Mouse (Mus musculus) mesoderm, embryonic 11.5 days (tissue): ENCODE data around the gene Lrrfip2.

Experiments
- DNase-seq: peaks from one replicate; pipeline ENCODE4 v3.0.0-alpha.2; 2012; ENCODE audit warnings: low read depth, low spot score

The Lrrfip2 gene

DNA sequence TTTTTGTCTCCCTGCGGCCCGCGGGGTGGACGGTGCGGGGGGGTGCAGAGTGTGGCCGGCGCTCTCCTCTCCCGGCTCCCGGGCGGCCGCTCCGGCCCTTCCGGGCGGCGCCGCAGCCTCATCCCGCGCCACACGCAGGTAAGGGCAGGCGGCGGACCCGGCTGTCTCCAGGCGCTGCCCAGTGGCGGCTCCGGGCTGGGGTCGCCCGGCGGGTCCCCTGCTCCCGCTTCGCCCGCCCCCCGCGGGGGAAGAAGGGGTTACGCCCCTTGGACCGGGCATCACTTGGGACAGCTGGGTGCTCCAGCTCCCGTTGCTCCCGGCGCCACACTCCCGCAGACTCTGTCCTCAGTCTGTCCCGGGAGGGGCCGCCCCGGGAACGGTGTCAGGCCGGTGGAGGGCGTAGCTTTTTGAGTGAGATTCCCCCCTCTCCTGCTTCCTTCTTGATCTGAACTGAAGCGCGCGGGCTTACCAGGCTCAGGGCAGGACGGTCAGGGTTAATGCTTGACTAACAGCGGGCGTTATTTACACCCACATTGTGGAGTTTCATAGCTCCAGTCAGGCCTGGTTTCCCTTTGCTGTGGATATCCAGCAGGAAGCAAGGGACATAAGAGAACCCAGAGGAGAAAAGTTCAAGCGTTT, 979 bp downstream of the Lrrfip2 start:
- peak; percentile 41 for DNase-seq

- peak; percentile 25 for DNase-seq
Observed at GRCm38 (mm10) chr9:111118891-111119441, 1.6 kb downstream of the Lrrfip2 start.

GRCm38 (mm10) chr9:111122446-111122845, 5.1 kb downstream of the Lrrfip2 start:
- DNase-seq = no peak

DNA sequence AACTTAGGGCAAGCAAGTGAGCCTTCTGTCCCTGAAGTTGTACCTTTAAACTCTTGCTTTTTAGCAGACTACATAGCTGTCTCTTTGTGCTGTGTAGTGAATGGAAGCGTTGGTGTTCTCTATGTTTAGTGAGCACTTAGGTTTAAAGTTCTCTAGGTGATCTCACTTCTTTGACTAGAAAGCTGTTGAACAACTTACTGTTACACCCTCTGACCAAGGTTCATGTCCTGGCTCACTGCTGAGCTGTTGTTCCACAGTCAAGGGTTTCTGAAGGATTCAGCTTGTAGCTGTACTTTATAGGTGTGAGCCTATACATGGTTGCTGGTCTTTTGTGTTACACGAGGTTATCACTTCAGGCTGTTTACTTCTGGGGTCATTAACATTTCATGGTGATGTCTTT, 5.9 kb downstream of the Lrrfip2 start:
- no peak for DNase-seq

- DNase-seq = no peak
Observed at GRCm38 (mm10) chr9:111124440-111124839, 7.0 kb downstream of the Lrrfip2 start.

- DNase-seq = no peak
Observed at GRCm38 (mm10) chr9:111126735-111127134, 9.3 kb downstream of the Lrrfip2 start.

- DNase-seq = no peak
Observed at GRCm38 (mm10) chr9:111127749-111128148, 10.4 kb downstream of the Lrrfip2 start.

DNA sequence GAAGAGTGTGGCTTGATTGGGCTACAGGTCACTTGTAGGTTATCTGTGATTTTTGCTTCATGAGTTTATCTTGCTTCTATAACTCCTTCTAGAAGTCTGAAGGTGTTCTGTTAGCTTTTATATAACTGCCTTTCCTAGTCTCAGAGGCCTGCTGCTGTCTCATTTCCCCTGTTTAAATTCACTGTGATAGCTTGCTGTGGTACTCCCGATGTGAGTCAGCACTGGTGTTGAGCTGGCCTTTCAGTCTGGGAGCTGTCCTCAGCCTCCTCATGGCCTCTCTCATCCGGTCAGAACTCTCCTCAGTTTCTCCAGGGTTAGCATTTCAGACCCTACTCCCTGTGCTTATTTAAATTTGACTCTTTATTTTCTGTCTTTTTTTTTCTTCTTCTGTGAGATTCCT, 12.7 kb downstream of the Lrrfip2 start:
- no peak for DNase-seq

GRCm38 (mm10) chr9:111138161-111138560, 20.8 kb downstream of the Lrrfip2 start:
- DNase-seq = no peak

GRCm38 (mm10) chr9:111142721-111143120, 25.3 kb downstream of the Lrrfip2 start:
- DNase-seq = no peak

GRCm38 (mm10) chr9:111143387-111143786, 26.0 kb downstream of the Lrrfip2 start:
- no peak for DNase-seq

GRCm38 (mm10) chr9:111144711-111145110, 27.3 kb downstream of the Lrrfip2 start:
- DNase-seq = no peak

- DNase-seq = no peak
Observed at GRCm38 (mm10) chr9:111145497-111146190, 28.3 kb downstream of the Lrrfip2 start.

DNA sequence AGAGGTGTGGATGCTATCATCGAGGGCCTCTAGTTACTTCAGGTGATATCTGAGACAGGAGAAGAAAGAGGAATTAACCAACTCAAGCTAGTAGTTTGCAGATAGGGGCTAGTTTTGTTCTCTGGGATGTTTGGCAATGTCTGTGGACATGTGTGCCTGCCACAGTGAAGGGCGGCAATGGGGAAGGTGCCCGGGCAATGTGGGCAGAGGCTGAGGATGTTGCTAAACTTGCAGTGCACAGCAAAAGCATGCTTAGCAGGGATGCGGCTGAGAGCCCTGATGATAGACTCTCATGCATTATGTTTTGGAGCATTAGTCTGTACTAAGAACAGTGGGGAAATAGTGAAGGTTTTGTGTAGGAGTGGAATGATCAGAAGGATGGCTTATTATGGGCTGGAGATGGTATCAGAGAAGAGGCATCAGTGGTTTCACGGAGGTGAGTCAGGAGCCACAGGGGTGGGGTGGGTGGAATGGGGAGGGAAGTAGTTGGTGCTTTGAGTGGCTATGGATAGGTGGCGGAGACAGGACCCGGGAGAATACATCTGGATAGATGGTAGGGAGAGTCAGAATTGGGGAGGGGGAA, 28.9 kb downstream of the Lrrfip2 start:
- DNase-seq = no peak

GRCm38 (mm10) chr9:111148006-111148405, 30.6 kb downstream of the Lrrfip2 start:
- no peak for DNase-seq

DNA sequence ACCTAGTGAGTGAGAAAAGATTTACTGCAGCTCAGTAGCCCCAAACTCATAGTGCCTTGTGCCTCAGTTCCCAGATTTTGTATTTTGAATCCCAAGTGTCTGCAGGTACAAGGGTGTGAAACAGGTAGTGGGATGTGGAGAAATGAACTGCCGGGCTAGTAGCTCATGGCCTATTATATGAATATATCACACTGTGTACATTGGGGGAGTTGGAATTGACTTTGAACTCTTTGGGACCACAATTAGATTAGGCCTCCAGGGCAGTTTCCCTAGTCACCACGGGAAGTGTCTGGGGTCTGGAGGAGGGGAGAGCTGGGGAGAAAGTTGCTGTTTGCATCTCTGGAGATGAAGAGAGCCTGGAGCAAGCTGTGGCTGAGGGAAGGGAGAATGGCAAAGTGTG, 31.0 kb downstream of the Lrrfip2 start:
- DNase-seq = no peak

DNA sequence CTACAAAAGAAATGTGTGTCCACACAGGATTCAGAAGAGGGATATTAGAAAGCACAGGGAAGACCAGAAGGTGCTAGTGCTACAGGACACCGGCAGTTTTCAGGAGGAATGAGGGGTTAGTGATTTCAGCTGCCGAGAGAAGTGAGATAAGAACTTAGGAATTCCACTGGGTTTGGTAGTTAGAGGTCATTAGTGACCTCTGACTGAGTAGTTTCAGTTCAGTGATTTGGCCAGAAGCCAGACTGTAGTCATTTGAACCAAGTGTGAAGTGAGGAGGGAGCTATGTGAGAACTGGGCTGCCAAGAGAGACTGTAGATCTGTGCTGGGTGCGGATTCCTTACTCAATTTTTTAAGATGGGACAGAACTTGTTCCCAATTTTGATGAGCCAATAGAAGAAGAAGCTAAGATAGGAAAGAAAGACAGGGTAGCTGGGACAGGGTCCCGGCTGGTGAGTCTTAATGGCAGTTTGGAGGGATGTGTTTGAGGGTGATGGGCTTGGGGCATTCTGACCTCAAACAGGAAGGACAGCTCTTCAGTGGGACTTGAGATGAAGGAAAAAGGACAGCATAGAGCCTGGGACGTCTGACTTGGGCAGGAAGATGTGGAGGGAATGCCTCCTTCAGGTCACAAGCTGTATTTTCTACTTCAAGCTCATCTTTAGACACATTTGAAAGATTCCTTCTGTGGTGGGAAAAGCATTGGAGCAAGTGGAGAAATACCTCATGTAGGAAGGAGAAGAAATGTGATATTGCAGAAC, 32.0 kb downstream of the Lrrfip2 start:
- DNase-seq = peak; percentile 44

- no peak for DNase-seq
Observed at GRCm38 (mm10) chr9:111152314-111152897, 35.0 kb downstream of the Lrrfip2 start.

GRCm38 (mm10) chr9:111153026-111153425, 35.6 kb downstream of the Lrrfip2 start:
- no peak for DNase-seq

DNA sequence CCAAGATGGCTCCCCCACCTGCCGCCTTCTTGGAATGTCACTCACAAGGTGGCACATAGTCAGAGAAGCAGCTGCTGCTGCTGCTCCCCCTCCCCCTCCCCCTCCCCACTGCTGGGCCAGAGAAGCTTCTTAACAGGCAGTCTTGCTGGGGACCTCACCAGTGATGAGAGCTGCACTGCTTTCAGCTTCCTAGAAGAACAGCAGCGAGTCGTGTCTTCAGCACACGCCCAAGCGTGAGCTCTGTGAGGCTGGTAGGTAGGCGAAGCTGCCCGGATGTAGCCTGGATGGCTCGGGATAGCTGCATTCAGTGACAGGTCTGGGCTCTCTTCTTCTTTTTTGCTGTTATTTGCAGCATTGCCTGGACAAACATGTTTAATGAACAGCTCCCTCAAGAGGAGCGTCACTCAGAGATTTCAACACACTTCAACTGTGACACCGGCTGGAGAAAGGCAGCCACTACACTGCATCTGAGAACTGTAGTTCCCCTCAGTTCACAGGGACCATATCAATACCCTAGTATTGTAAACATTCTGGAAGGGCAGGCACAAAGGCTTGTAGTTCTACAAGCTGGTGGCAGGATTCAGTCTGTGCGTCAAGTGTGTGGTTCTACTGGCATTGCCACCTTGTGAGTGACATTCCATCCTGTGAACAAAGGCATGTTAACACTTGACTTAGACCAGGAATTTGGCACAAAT, 38.5 kb downstream of the Lrrfip2 start:
- no peak for DNase-seq

DNA sequence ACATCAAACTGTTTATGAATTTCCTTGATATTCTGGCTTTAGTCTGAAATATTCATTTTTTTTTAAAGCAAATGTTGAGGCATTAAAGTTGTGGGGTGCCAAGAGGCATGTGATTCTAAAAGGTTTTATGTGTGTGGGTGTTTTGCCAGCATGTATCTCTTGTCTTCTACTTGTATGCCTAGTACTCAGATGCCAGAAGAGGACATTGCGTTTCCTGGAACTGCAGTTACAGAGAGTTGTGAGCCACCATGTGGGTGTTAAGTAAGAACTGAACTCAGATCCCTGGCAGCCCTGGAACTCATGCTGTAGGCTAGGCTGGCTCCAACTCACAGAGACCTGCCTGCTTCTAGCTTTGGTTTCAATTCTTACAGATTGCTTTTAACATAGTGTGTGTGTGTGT, 42.2 kb downstream of the Lrrfip2 start:
- DNase-seq = no peak
